8 mouse cellular contexts compared by ENCODE assay signal in genomic region chr16:96151551-96151950, GRCm38 (mm10). TPM values are rescaled to one million over a fixed set of nuclear protein-coding genes. Genes with fewer than 3 reads are reported as not detected.
DNase-seq lines count a peak whose midpoint lies in the region; ATAC-seq and TF ChIP-seq lines count a peak whose summit lies in the region.

No protein-coding gene starts in this region.

- H3K36me3 ChIP-seq in intestine, embryonic 15.5 days = no peaks in the 10 kb centered on the region; the same call in 1 of the 2 replicates
- H3K36me3 ChIP-seq in limb, embryonic 14.5 days (ENCODE audit: control insufficient read depth, insufficient read depth, low read length) = peaks cover 13% of the 10 kb centered on the region
- peaks cover 21% of the 10 kb centered on the region for H3K36me3 ChIP-seq in midbrain, postnatal 0 days (ENCODE audit: insufficient read depth, low read length)

- TF ChIP-seq CTCF in midbrain, postnatal 0 days (IDR thresholded peaks at IDR 0.05) = peak; percentile 85

- H3K9me3 ChIP-seq in intestine, embryonic 15.5 days = no peaks in the 10 kb centered on the region
- no peaks in the 10 kb centered on the region for H3K9me3 ChIP-seq in limb, embryonic 14.5 days (ENCODE audit: control insufficient read depth, low read length)
- H3K9me3 ChIP-seq in midbrain, postnatal 0 days (ENCODE audit: low read length) = no peaks in the 10 kb centered on the region

- H3K9ac ChIP-seq in intestine, embryonic 15.5 days = no peak overlapping the region
- no peak overlapping the region for H3K9ac ChIP-seq in limb, embryonic 14.5 days (ENCODE audit: low read depth, low read length, severe bottlenecking)
- no peak overlapping the region for H3K9ac ChIP-seq in midbrain, postnatal 0 days (replicated peaks; ENCODE audit: low read length, poor library complexity, severe bottlenecking)

- peak; percentile 60 to 72 for DNase-seq in left cerebral cortex, adult 18-20 months (ENCODE audit: low spot score in 2 of 2)
- DNase-seq in left cerebral cortex, adult 11 months (ENCODE audit: low spot score) = no peak
- DNase-seq in gastrocnemius, postnatal 36 days = peak; percentile 71 to 73
- peak; percentile 56 for DNase-seq in limb, embryonic 14.5 days (ENCODE audit: low spot score)
- DNase-seq in midbrain, postnatal 0 days (ENCODE audit: low spot score) = peak; percentile 65
- DNase-seq in spleen, postnatal 36 days (ENCODE audit: low spot score in 2 of 2) = peak; percentile 53 to 56

- peaks cover 21% of the 10 kb centered on the region; the same call in 1 of the 2 replicates for H3K4me1 ChIP-seq in intestine, embryonic 15.5 days (replicated peaks)
- no peaks in the 10 kb centered on the region for H3K4me1 ChIP-seq in limb, embryonic 14.5 days (ENCODE audit: control insufficient read depth, insufficient read depth, low read length)
- peaks cover under 1% of the 10 kb centered on the region; the same call in 1 of the 2 replicates for H3K4me1 ChIP-seq in midbrain, postnatal 0 days (ENCODE audit: insufficient read depth, low read length)

- no peak overlapping the region for H3K4me2 ChIP-seq in intestine, embryonic 15.5 days (replicated peaks)
- no peak overlapping the region for H3K4me2 ChIP-seq in limb, embryonic 14.5 days (replicated peaks; ENCODE audit: low read depth, low read length, severe bottlenecking)
- no peak overlapping the region for H3K4me2 ChIP-seq in midbrain, postnatal 0 days (ENCODE audit: low read depth, low read length, poor library complexity, severe bottlenecking)

- intact Hi-C loops in gastrocnemius, postnatal 36 days (cut with DNase I) = no loop called here

- WGBS in intestine, embryonic 15.5 days = 18% methylated on average over 9 of the region's 9 CpGs
- 24% methylated on average over 9 of the region's 9 CpGs for WGBS in limb, embryonic 14.5 days
- 22% methylated on average over 9 of the region's 9 CpGs for WGBS in midbrain, postnatal 0 days

- no peaks in the 10 kb centered on the region for H3K27me3 ChIP-seq in intestine, embryonic 15.5 days (replicated peaks)
- no peaks in the 10 kb centered on the region for H3K27me3 ChIP-seq in limb, embryonic 14.5 days (ENCODE audit: control insufficient read depth, insufficient read depth, low read length)
- no peaks in the 10 kb centered on the region for H3K27me3 ChIP-seq in midbrain, postnatal 0 days (ENCODE audit: insufficient read depth, low read length)

- H3K4me3 ChIP-seq in intestine, embryonic 15.5 days (replicated peaks) = no peak overlapping the region
- H3K4me3 ChIP-seq in limb, embryonic 14.5 days (replicated peaks; ENCODE audit: low read length) = no peak overlapping the region
- no peak overlapping the region for H3K4me3 ChIP-seq in midbrain, postnatal 0 days (ENCODE audit: low read depth, low read length)

- H3K27ac ChIP-seq in intestine, embryonic 15.5 days = no peak overlapping the region
- no peak overlapping the region for H3K27ac ChIP-seq in limb, embryonic 14.5 days (replicated peaks; ENCODE audit: low read depth, low read length)
- no peak overlapping the region for H3K27ac ChIP-seq in midbrain, postnatal 0 days (ENCODE audit: low read depth, low read length)

- no peak for TF ChIP-seq POLR2A in limb, embryonic 14.5 days (IDR thresholded peaks at IDR 0.05; ENCODE audit: borderline replicate concordance, extremely low read depth, insufficient read depth, insufficient read length)

- ATAC-seq in common myeloid progenitor, adult 5-6 weeks (replicated peaks; ENCODE audit: low read depth, poor library complexity, severe bottlenecking) = peak; percentile 84
- peak; percentile 54; the same call in 1 of the 2 replicates for ATAC-seq in intestine, embryonic 15.5 days
- peak; percentile 51; the same call in 1 of the 2 replicates for ATAC-seq in limb, embryonic 14.5 days (ENCODE audit: low FRiP score, low read depth)
- ATAC-seq in midbrain, postnatal 0 days (ENCODE audit: low FRiP score) = 0 out of 2 replicates have a peak, but pooled peaks have one; percentile 20

RNA-seq across cellular contexts. Expression of gene Wrb, which starts 6.3 kb away (rescaled TPM):
- 10 to 100 TPM; 74.7 to 90.4 TPM for total RNA-seq in left cerebral cortex, adult 18-20 months (2021)
- 11.9 and 27.9 TPM in 2 replicates for total RNA-seq in common myeloid progenitor, adult 5-6 weeks (2017)
- total RNA-seq in gastrocnemius, postnatal 36 days (2021) = 10 to 100 TPM in 1 of 2 experiments, 1 to 10 TPM in 1; 8.8 to 10.3 TPM
- 56.4 and 61.6 TPM in 2 replicates for polyA plus RNA-seq in intestine, embryonic 15.5 days (2015; fragmentation: Nextera tagmentation; extraction: Ambion mirVana)
- 54.7 and 58.6 TPM in 2 replicates for polyA plus RNA-seq in limb, embryonic 14.5 days (2012; rRNA removed)
- polyA plus RNA-seq in limb, embryonic 14.5 days (2014; fragmentation: Nextera tagmentation; extraction: Ambion mirVana) = 52.9 and 53.9 TPM in 2 replicates
- 190 and 218 TPM in 2 replicates for total RNA-seq in midbrain, postnatal 0 days (2014; rRNA removed)
- polyA plus RNA-seq in midbrain, postnatal 0 days (2015; fragmentation: Nextera tagmentation; extraction: Ambion mirVana) = 212 and 228 TPM in 2 replicates

RNA-seq across cellular contexts. Expression of gene Hmgn1, which starts 24.0 kb away (rescaled TPM):
- total RNA-seq in left cerebral cortex, adult 18-20 months (2021) = 10 to 100 TPM; 65.7 to 67.0 TPM
- 215 and 429 TPM in 2 replicates for total RNA-seq in common myeloid progenitor, adult 5-6 weeks (2017)
- total RNA-seq in gastrocnemius, postnatal 36 days (2021) = 10 to 100 TPM; 23.7 to 35.1 TPM
- polyA plus RNA-seq in intestine, embryonic 15.5 days (2015; fragmentation: Nextera tagmentation; extraction: Ambion mirVana) = 489 and 623 TPM in 2 replicates
- polyA plus RNA-seq in limb, embryonic 14.5 days (2012; rRNA removed) = 283 and 371 TPM in 2 replicates
- 661 and 673 TPM in 2 replicates for polyA plus RNA-seq in limb, embryonic 14.5 days (2014; fragmentation: Nextera tagmentation; extraction: Ambion mirVana)
- total RNA-seq in midbrain, postnatal 0 days (2014; rRNA removed) = 106 and 119 TPM in 2 replicates
- polyA plus RNA-seq in midbrain, postnatal 0 days (2015; fragmentation: Nextera tagmentation; extraction: Ambion mirVana) = 184 and 202 TPM in 2 replicates

RNA-seq across cellular contexts. Expression of gene Lca5l, which starts 40.5 kb away (rescaled TPM):
- total RNA-seq in left cerebral cortex, adult 18-20 months (2021) = 1 to 10 TPM; 1.3 to 2.0 TPM
- total RNA-seq in common myeloid progenitor, adult 5-6 weeks (2017) = 0.18 TPM in 1 of 2 replicates, not detected in the other
- under 1 TPM; 0.48 to 0.62 TPM for total RNA-seq in gastrocnemius, postnatal 36 days (2021)
- 0.68 and 0.82 TPM in 2 replicates for polyA plus RNA-seq in intestine, embryonic 15.5 days (2015; fragmentation: Nextera tagmentation; extraction: Ambion mirVana)
- polyA plus RNA-seq in limb, embryonic 14.5 days (2012; rRNA removed) = 1.2 and 1.4 TPM in 2 replicates
- 1.7 TPM in 2 replicates for polyA plus RNA-seq in limb, embryonic 14.5 days (2014; fragmentation: Nextera tagmentation; extraction: Ambion mirVana)
- 2.7 and 3.0 TPM in 2 replicates for total RNA-seq in midbrain, postnatal 0 days (2014; rRNA removed)
- 2.3 and 2.4 TPM in 2 replicates for polyA plus RNA-seq in midbrain, postnatal 0 days (2015; fragmentation: Nextera tagmentation; extraction: Ambion mirVana)

RNA-seq across cellular contexts. Expression of gene Sh3bgr, which starts 48.7 kb away (rescaled TPM):
- total RNA-seq in left cerebral cortex, adult 18-20 months (2021) = 1 to 10 TPM in 1 of 2 experiments, under 1 TPM in 1; 0.63 to 1.1 TPM
- total RNA-seq in common myeloid progenitor, adult 5-6 weeks (2017) = 0.82 TPM in 1 of 2 replicates, not detected in the other
- total RNA-seq in gastrocnemius, postnatal 36 days (2021) = 1,000 to 10,000 TPM in 1 of 2 experiments, 100 to 1,000 TPM in 1; 882 to 1,236 TPM
- 28.2 and 29.9 TPM in 2 replicates for polyA plus RNA-seq in intestine, embryonic 15.5 days (2015; fragmentation: Nextera tagmentation; extraction: Ambion mirVana)
- polyA plus RNA-seq in limb, embryonic 14.5 days (2012; rRNA removed) = 9.2 and 14.9 TPM in 2 replicates
- polyA plus RNA-seq in limb, embryonic 14.5 days (2014; fragmentation: Nextera tagmentation; extraction: Ambion mirVana) = 7.7 and 13.0 TPM in 2 replicates
- 2.2 and 2.4 TPM in 2 replicates for total RNA-seq in midbrain, postnatal 0 days (2014; rRNA removed)
- 5.4 and 6.8 TPM in 2 replicates for polyA plus RNA-seq in midbrain, postnatal 0 days (2015; fragmentation: Nextera tagmentation; extraction: Ambion mirVana)

Comparison
In these comparisons a context has a peak if more than half of its experiments do, and no peak if none do; other contexts are left out.
1. ATAC-seq: peak in every context shown above with its lines; median percentile 84 in common myeloid progenitor, adult 5-6 weeks; 54 in intestine, embryonic 15.5 days; 51 in limb, embryonic 14.5 days; 20 in midbrain, postnatal 0 days.